Mouse (Mus musculus): Measurements from ENCODE around the gene Fam161b. TPM values are rescaled to one million over a fixed set of nuclear protein-coding genes. Genes with fewer than 3 reads are reported as not detected.

Fam161b gene
- total RNA-seq, 1 experiment from 2014 or later: not detected

Other genes with a start within 250 kb of the Fam161b start
- gene Dnal1, start 247.5 kb downstream of the Fam161b start, total RNA-seq (2017): 0.19 to 0.32 TPM in 2 of 3 replicates, not detected in the other
- 0.78 to 3.5 TPM in 2 of 3 replicates, not detected in the other for gene Pnma1, start 213.3 kb downstream of the Fam161b start, total RNA-seq (2017)
- 21.6 to 42.4 TPM (median 28.2 TPM) in 3 replicates for gene Elmsan1, start 143.0 kb downstream of the Fam161b start, total RNA-seq (2017)
- gene Ptgr2, start 76.6 kb downstream of the Fam161b start, total RNA-seq (2017): 50.7 to 64.4 TPM (median 56.7 TPM) in 3 replicates
- 37.1 to 48.0 TPM (median 46.0 TPM) in 3 replicates for gene Zfp410, start 45.0 kb downstream of the Fam161b start, total RNA-seq (2017)
- 5.7 to 9.8 TPM (median 8.6 TPM) in 3 replicates for gene Coq6, start 176 bp downstream of the Fam161b start, total RNA-seq (2017)
- gene Entpd5, start 47.2 kb upstream of the Fam161b start, total RNA-seq (2017): 7.0 to 10.6 TPM (median 8.4 TPM) in 3 replicates
- gene Bbof1, start 47.2 kb upstream of the Fam161b start, total RNA-seq (2017): 0.75 to 0.87 TPM in 2 of 3 replicates, not detected in the other
- 66.2 to 82.0 TPM (median 67.1 TPM) in 3 replicates for gene Rnf113a2, start 55.4 kb upstream of the Fam161b start, total RNA-seq (2017)
- gene Aldh6a1, start 89.2 kb upstream of the Fam161b start, total RNA-seq (2017): 3.8 to 6.3 TPM (median 4.5 TPM) in 3 replicates
- 21.2 to 23.0 TPM (median 21.7 TPM) in 3 replicates for gene Lin52, start 89.6 kb upstream of the Fam161b start, total RNA-seq (2017)
- not detected in 3 replicates for gene Vsx2, start 207.9 kb upstream of the Fam161b start, total RNA-seq (2017)

Measured in monocyte, adult 5-6 weeks (primary cell).